Mouse (Mus musculus) lung, postnatal 10 days (tissue): ENCODE data around the gene Cdrt4.

Experiments used
- DNase-seq: peaks from one replicate; pipeline ENCODE4 v3.0.0; 2021

Gene Cdrt4

DNA sequence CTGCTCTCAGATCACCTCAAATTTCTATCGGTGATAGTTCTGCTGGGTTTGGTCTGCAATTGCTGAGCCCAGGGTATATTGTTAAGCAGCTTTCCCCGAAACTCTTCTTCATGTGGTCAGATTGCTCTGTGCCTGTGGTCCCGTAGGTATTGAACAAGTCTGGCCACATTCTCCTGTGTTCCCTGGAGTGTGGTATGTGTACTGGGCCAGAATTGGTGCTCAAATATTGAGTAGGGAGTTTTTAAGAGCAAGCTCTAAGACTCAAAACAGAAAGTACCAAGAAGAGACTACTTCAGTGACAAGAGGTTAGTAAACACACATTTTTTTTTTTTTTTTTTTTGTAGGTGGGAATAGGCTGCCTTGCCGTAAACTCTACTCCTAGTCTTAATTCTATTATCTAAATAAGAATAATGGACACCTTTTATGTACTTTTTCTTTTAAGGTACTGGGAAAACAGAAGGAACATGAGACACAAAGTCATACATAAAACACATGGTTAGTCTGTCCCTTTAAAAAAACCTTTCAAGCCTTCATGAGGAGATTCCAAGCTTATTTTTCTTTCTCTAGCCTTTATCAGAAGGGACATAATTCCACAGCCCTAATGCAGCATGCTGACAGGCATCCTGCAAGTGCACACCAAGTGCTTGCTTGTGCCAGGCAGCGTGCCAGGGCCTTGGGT is 46.2 kb downstream of the Cdrt4 start:
- no peak for DNase-seq

DNA sequence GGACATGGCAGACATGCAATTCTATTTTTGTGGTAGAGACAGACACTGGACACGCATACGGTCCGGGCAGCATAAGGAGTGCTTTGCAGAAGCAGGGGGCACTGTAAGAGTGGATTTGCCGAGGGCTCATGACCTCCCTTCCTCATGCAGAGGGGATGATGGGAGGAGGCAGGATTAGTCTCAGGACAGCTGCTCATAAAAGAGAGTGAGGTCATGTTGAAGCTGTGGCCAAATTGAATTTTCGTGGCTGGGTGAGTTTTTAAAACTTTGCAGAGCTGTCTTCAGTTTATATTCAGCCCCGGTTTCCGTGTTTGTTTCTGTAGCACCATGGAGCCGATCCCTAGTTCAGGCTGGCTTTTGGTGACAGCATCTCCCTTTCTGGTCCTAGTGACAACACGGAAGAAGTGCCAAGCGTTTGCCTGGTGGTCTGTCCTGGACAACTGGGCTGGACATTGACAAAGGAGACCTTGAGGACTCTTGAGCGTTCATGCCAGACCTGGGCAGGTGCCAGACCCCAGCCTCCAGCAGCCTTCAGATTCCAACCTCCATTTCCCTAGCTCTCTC is 46.8 kb downstream of the Cdrt4 start:
- peak; percentile 81 for DNase-seq

DNA sequence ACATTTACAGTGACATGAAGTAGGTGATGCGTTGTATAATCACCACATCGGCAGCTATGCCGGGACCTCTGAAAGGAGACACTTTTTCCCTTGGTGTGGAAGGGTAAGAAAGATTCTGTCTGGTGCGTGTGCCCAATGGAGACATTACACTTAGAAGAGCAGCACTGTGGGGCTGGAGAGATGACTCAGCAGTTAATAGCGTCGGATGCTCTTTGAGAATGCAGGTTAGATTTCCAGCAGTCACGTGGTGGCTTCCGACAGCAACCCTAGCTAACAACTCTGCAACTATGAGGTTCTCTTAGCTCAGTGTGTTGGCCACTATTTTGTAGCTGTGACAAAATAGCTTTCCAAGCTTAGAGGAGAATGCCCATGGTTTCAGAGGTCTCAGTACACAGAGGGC is 49.1 kb downstream of the Cdrt4 start:
- no peak for DNase-seq

DNA sequence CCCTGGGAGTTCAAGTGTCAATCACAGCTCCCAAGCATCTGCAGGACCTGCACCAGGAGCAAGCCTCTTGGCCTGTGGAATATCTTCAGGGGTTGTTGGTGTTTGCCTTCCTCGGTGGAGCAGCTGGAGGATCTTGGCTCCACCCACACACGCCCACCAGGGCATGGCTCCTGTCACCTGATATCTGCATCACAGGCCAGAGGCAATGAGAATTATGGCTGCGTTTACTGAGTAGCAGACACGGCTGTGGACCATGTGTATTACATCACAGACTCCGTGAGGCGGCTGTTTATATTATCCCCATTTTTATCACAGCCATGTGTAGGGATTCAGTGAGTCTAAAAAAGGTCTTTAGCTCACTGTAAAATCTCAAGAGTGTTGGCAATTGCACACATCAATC is 53.6 kb downstream of the Cdrt4 start:
- no peak for DNase-seq

DNA sequence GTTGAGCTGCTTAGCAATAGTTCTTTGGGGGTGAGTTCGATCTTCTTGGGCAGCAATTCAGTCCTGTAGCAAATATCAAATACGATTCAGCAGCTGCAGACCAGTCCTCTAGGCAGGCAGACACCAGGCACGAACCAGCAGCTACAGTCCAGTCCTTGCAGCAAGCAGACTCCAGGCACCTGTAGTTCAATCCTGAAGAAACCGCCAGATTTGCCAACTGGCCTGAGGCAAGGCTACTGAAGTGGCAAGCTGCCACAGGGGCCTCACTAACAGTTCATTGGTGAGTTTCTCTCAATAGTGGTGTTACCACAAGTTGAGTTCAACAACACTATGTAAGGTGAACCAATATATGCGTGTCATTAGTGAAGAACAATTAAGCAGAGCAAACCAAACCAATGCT is 56.4 kb downstream of the Cdrt4 start:
- DNase-seq: no peak

DNA sequence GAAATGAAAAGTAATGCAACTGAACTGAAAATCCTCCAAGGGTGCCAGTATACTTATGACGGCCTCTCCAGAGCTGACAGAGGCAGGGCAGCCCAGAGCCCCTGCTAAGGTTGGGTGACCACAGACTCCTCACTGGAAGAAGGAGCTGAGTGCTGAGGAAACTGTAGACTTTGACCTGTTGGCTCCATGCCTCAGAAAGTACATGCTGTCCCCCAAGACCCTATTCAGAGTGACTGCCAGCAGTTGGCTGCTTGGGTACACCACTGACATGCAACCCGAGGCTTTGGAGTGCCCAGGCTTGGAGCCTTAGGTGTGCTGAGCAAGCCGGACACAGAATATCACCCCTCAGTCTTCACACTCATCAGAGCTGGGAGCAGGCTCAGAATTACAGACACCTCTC is 57.0 kb downstream of the Cdrt4 start:
- DNase-seq: no peak

DNA sequence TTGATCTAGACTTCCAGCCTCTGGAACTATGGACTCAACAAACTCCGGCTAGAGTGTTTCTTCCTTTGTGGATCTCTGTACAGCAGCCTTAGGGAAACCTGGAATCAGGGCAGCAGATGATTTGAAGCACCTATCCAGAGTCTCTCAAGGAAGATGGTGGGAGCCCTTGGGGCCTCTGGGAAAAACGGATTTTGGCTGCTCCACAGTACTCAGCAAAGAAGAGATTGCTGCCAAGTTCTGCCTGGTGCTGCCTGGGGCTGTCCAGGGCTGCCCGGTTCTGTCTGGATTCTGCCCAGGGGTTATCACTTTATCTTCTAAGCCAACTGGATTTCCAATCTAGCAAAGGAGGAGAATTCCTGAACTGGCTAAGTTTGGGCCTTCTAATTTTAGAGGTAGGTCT is 58.8 kb downstream of the Cdrt4 start:
- no peak for DNase-seq

DNA sequence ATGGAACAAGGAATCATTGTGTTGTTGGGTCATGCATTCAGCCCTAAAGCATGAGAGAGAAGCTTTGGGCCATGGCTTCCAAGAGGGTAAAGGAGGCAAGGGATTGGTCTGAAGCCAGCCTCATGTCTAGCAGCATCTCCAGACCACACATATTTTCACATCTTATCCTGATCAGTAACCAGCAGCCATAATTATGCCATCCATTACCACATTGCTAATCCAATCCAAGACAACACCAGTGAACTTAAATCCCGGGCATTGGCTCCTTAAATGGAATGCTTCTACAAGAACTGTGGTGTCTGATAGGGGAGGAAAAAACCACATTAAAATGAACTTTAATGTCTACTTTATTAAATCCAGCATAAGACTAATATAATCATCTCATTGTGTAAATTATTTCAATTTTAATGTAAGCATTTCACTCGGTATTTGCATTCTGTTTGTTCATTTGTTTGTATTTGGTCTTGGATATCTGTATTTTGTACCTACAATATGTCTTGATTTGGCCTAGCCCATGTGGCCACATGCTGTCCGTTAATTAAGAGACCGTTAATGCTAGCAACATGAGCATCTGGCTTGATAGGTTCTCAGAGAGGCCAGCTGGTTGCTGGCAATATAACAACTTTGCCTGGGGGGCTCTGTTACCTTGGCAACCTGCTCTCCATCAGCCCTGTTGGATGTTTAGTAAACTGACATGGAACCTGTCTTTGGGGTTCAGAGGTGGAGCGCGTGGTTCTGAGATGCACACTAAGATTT is 66.5 kb downstream of the Cdrt4 start:
- DNase-seq: no peak

DNA sequence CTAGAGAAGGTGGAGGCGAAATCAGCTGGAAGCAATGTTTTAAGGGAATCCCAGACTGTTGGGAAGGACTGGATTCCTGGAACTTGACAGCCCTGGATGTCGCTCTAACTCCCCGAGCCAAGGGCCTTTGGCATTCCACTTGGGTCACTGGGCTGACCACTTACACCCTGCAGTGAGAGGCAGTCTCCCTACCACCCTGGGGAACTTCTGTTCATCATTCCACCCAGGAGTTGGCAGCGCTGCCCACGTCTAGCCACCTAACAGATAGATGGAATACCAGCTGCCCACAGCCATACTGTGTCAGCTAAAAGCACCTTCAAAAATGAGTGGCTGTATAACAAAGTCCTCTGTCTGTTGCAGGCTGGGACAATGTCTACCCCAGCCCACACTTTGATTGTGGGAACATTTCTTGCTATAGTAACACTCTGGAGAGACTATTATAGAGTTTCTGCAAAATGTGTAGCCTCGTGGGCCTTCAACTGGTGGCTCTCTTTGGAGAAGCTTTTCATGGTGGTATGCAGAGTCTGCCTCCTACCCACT is 67.2 kb downstream of the Cdrt4 start:
- peak; percentile 62 for DNase-seq

DNA sequence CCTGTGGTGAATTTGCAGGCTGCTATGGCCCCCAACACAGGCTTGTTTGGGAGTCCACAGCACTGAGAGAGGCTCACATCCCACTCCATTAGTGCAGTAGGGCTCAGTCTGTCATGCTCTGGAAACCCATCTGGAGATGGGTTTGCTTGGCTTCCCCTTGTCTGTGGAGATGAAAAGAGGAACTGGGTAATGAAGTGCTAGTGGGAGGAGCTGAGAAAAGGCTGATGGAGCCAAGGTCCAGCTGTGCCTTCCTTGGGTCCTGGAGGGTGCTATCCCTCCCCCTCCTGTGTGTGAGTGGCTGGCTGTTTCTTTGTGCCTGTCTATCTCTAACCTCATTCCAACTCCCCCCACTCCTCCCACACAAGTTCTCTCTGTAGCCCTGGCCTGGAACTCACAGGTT is 69.6 kb downstream of the Cdrt4 start:
- DNase-seq: peak; percentile 92

DNA sequence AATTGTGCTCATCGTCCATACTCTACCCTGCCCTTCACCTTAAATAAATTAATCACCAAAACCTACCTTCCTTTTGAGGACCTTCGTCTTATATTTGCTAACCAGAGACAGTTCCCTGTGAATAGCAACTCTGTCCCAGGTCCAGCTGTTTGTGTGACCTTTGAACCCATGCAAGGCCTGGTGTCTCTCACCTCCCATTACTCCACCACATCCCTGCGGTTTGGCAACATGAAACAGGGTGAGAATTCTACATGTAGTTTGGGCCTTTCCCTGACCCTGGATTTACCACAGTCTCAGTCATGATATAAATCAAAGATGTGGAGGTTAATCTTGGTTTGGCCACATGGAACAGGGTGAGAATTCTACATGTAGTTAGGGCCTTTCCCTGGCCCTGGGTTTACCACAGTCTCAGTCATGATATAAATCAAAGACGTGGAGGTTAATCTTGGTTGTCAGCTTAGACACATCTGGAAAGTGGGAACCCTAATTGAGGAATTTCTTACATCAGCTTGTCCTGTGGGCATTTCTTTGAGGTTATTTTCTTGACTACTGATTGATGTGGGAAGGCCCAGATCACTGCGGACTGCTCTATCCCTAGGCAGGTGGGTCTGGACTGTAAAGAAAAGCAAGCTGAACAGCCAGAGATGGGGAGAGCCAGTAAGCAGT is 70.3 kb downstream of the Cdrt4 start:
- no peak for DNase-seq

DNA sequence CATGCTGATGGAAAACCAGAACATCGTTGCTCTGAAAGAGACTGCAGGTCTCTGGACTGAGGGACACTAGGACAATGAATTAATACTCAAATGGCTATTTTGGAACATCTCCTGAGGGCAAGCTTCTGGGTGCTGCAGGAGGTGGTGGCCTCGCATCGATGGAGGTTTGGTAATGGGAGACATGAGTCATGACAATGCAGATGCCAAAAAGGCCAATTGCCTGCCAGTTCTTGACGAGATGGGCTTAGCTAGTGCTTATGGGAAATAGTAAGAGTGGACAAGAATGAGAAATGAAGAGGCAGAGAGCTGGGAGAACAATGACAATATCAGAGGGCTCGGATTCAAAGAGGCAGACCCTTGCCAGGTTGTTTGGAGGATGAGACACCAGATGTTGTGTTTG is 72.5 kb downstream of the Cdrt4 start:
- DNase-seq: peak; percentile 79

DNA sequence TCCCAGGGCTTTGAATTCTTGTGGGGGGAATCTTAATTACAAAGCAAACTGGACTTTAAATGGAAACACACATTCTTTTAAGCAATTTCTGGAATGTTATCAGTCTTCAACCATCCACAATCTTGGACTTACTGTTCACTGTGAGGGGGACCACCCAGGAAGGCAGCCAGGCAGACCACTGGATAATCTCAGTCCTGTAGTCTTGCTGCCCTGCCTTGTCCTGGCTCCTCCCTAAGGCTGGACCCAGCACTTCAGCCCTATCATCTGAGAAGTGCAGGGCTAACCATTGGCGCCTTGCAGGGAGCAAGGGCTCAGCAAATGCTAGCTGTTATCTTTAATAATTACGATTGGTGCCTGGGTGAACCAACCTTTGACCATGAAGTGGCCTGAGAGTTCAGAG is 73.1 kb downstream of the Cdrt4 start:
- DNase-seq: peak; percentile 66

DNA sequence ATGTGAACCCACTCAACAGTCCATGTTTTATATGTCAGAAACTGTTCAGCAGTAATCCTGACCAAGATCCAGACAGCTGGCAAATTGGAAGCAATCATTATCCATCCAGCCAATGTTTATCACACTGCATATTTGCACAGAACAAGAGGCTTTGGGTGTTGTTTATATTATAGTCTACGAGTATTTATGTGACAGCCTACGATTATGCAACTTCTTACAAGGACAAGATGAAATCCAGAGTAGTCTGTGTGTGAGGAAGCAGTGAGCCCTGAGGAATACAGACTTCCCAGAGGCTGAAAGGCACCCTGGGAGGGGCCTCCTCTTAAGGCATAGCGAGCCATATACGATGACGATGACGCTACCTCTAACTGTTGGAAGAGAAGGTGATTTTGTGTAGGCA is 74.5 kb downstream of the Cdrt4 start:
- peak; percentile 76 for DNase-seq

DNA sequence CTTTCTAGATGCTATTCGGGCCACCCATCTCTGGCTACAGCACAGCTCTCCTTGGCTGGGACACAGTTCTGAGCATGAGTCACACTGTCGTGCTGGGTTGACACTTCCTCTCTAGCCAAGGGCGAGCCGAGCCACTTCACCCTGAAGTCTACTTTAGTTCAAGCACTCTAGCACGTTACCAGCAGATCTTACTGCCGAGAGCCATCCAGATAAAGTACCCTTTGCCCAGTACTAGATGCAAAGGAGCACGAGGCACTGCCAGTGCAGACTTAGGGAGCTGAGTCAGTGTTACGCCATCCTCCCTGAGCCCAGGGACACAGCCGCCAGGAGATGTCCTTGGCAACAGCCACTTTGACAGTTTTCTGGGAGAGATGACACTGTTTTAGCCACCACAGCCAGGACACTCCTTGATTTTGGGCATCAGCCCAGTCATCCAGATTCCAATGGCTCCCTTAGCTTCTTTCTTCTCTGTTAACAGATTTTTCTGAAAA is 75.7 kb downstream of the Cdrt4 start:
- peak; percentile 84 for DNase-seq

DNA sequence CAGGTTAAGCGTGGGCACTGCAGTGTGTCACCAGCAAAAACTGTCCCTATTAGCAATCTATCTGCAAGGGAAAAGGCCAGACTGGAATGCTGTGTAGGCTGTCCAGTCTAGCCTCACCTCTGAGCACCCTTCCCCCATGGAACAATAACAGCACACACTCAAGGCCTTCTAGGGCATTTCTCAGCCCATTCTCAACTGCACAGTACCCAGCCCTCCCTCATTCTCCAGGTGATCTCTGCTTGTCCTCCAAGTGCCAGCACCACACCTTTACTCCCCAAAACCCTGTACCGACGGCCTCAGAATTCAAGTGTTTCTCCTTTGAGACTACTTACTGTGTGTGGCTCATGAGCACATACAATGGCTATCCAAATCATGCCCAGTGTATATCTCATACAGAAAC is 77.1 kb downstream of the Cdrt4 start:
- no peak for DNase-seq

DNA sequence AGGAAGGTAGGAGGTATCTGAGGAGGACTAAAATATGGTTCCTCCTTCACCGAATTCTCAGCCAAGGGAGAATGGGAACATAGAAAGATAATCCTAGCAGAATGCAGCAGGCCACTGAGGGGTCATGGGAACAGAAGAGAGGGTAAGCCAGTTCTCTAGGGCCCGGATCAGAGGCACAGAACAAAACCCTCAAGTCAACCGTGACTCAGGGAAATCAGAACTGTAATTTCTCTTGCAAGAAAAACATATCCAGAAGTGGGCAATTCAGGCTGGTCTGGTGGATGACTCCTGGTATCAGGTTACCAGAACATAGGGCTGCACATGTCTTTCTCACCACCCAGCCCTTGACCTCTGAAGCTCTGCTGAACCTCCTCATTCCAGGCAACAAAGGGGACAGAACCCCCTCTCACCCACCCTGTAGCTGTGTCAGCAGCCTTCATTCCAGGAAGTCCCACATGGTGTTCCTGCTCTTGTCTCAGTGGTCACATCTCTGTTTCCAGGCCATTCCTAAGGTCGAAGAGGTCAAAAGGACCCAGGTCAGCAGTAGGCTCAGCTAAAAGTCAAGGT is 78.2 kb downstream of the Cdrt4 start:
- DNase-seq: no peak

DNA sequence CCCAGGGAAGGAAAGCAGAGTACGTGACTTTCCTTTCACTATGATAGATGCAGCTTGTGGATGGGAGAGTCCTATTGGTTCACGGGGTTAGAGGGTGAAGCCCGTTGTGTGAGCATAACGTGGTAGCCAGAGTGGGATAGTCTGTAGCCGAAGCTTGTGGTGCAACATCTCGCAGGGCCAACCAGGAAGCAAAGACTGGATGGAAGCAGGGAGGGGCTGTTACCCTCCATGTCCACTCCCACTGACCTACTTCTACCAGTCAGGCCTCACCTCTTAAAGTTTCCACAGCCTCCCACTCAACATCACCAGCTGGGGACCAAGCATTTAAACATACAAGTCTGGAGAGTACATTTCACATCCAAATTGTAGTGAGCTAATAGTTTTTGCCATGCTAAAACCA is 78.7 kb downstream of the Cdrt4 start:
- DNase-seq: peak; percentile 76

DNA sequence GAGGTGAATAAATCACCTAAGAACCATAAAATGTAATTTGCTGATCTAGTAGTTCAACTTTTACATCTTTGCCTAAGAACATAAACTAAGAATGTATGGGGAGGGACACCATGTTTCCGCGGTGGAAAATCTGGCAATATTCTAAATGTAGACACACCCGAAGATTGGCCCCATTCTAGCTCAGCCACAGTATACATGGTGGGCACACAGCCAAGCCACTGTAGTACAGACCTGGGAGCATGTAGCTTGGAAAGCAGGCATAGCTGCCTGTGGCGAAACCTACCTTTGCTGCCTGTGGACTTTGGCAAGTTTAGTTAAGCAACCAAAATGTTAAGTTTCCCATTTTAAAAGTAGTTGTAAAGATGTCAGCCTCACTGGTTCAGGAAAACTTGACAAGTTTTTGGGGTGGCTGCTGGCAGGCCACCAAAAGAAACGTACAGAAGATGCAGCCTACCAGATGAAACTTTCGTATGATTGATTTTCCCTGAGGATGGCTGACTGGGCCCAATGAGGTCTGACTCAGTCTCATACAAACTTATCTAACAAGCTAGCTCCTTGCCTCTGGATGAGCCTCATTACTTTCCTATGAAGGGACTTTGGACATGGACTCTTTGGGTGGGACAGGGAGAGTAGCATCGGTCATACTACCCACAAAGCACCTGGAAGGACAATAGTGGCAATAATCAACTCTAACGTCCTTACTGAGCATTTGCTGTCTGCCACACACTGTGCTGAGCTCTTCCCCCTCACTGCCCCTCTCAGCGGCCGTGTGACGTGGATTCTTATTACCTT is 84.6 kb downstream of the Cdrt4 start:
- no peak for DNase-seq

DNA sequence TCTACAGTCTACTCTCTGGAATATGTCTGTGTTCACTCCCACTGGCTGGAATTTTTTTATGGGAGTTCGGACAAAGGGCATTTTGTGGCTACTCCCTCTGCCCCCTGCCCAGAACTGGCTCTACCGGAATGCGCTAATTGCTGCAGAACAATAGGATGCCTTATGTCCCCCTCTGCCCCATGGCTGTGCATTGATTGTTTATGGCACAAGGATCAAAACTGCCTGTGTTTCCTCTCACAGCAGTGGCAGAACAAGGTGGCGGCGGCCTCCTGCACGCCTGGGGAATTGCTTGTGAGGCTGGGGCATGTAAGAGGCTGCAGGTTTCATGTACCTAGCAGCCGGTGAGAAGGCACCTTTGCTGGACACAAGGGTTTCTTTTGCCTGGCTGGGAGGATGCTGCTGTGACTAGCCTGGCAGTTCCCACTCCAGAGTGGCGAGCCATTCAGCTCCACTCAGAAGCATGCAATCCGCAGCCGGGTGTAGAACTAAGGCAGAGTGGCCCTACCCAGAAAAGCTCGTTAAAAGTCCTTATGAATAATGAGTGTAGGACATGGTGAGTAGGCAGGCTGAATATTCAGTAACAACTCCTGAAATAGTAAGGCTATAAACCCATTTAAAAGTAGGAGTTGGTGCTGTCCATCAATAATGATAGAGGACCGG is 89.1 kb downstream of the Cdrt4 start:
- no peak for DNase-seq
